8 mouse cellular contexts compared by ENCODE assay signal in genomic region chr7:66689294-66689619, GRCm38 (mm10). TPM values are rescaled to one million over a fixed set of nuclear protein-coding genes. Genes with fewer than 3 reads are reported as not detected.
A peak's percentile ranks its signal among the peaks of the same experiment; 100 is the strongest.
DNase-seq lines count a peak whose midpoint lies in the region; ATAC-seq and TF ChIP-seq lines count a peak whose summit lies in the region.

Asb7 (minus strand) TSS chr7:66689596.

- no peak for ATAC-seq in heart, embryonic 11.5 days (replicated peaks; ENCODE audit: insufficient number of reproducible peaks, low FRiP score, low TSS enrichment)
- no peak for ATAC-seq in forebrain, embryonic 12.5 days (ENCODE audit: low FRiP score)
- ATAC-seq in limb, embryonic 12.5 days (ENCODE audit: insufficient number of reproducible peaks, insufficient read depth, low FRiP score, low TSS enrichment, low read depth): peak; percentile 95
- ATAC-seq in stomach, embryonic 15.5 days (ENCODE audit: insufficient read depth, low FRiP score, low read depth): no peak; the same call in 1 of the 2 replicates

- no peaks in the 10 kb centered on the region for H3K9me3 ChIP-seq in heart, embryonic 11.5 days (replicated peaks; ENCODE audit: control insufficient read depth, low read length)
- no peaks in the 10 kb centered on the region for H3K9me3 ChIP-seq in ES-E14 (ENCODE audit: control insufficient read depth, insufficient read depth, low read depth, low read length)
- H3K9me3 ChIP-seq in forebrain, embryonic 12.5 days: no peaks in the 10 kb centered on the region
- no peaks in the 10 kb centered on the region for H3K9me3 ChIP-seq in limb, embryonic 12.5 days
- H3K9me3 ChIP-seq in stomach, embryonic 15.5 days: no peaks in the 10 kb centered on the region

- intact Hi-C loops in heart, postnatal 10 days (cut with DNase I): no loop called here

- H3K9ac ChIP-seq in heart, embryonic 11.5 days (ENCODE audit: low read depth, low read length): peak within 1 kb of the TSS; percentile 89
- peak within 1 kb of the TSS; percentile 86 for H3K9ac ChIP-seq in ES-E14 (ENCODE audit: insufficient read depth, low read depth, low read length, poor library complexity, severe bottlenecking)
- peak within 1 kb of the TSS; percentile 78 for H3K9ac ChIP-seq in forebrain, embryonic 12.5 days
- peak within 1 kb of the TSS; percentile 79 for H3K9ac ChIP-seq in limb, embryonic 12.5 days (replicated peaks)
- peak within 1 kb of the TSS; percentile 74 for H3K9ac ChIP-seq in stomach, embryonic 15.5 days

- peak within 1 kb of the TSS; percentile 90 for H3K4me3 ChIP-seq in heart, embryonic 11.5 days (ENCODE audit: low read depth, low read length)
- peak within 1 kb of the TSS; percentile 92 to 99 for H3K4me3 ChIP-seq in ES-E14 (ENCODE audit: insufficient read depth in 1 of 2, low read depth in 1 of 2, low read length in 2 of 2, poor library complexity in 1 of 2, severe bottlenecking in 1 of 2)
- peak within 1 kb of the TSS; percentile 77 for H3K4me3 ChIP-seq in forebrain, embryonic 12.5 days (replicated peaks)
- H3K4me3 ChIP-seq in limb, embryonic 12.5 days (replicated peaks): peak within 1 kb of the TSS; percentile 77
- peak within 1 kb of the TSS; percentile 89 for H3K4me3 ChIP-seq in stomach, embryonic 15.5 days (replicated peaks)

- no peaks in the 10 kb centered on the region for H3K36me3 ChIP-seq in heart, embryonic 11.5 days (ENCODE audit: control insufficient read depth, insufficient read depth, low read length)
- H3K36me3 ChIP-seq in ES-E14 (ENCODE audit: control insufficient read depth, insufficient read depth, low read length, poor library complexity, severe bottlenecking): no peaks in the 10 kb centered on the region
- no peaks in the 10 kb centered on the region for H3K36me3 ChIP-seq in forebrain, embryonic 12.5 days (replicated peaks)
- peaks cover 11% of the 10 kb centered on the region; the same call in 1 of the 2 replicates for H3K36me3 ChIP-seq in limb, embryonic 12.5 days
- H3K36me3 ChIP-seq in stomach, embryonic 15.5 days: no peaks in the 10 kb centered on the region

- H3K27me3 ChIP-seq in heart, embryonic 11.5 days (ENCODE audit: control insufficient read depth, insufficient read depth, low read length): no peaks in the 10 kb centered on the region
- no peaks in the 10 kb centered on the region for H3K27me3 ChIP-seq in forebrain, embryonic 12.5 days
- no peaks in the 10 kb centered on the region for H3K27me3 ChIP-seq in limb, embryonic 12.5 days
- no peaks in the 10 kb centered on the region for H3K27me3 ChIP-seq in stomach, embryonic 15.5 days (replicated peaks)

- WGBS in heart, embryonic 11.5 days (ENCODE audit: insufficient replicate concordance): 0% methylated on average over 17 of the region's 18 CpGs
- WGBS in forebrain, embryonic 12.5 days: 0% methylated on average over 16 of the region's 18 CpGs
- WGBS in limb, embryonic 12.5 days: under 1% methylated on average over 18 of the region's 18 CpGs
- under 1% methylated on average over 14 of the region's 18 CpGs for WGBS in stomach, embryonic 15.5 days

- peak within 1 kb of the TSS; percentile 95 for H3K4me2 ChIP-seq in heart, embryonic 11.5 days
- H3K4me2 ChIP-seq in forebrain, embryonic 12.5 days: peak within 1 kb of the TSS; percentile 97
- peak within 1 kb of the TSS; percentile 93 for H3K4me2 ChIP-seq in limb, embryonic 12.5 days
- H3K4me2 ChIP-seq in stomach, embryonic 15.5 days: peak within 1 kb of the TSS; percentile 91

- H3K27ac ChIP-seq in heart, embryonic 11.5 days (ENCODE audit: low read depth, low read length): peak within 1 kb of the TSS; percentile 83
- peak within 1 kb of the TSS; percentile 33; the same call in 1 of the 2 replicates for H3K27ac ChIP-seq in ES-E14 (ENCODE audit: insufficient read depth, low read depth, low read length, poor library complexity, severe bottlenecking)
- H3K27ac ChIP-seq in forebrain, embryonic 12.5 days: peak within 1 kb of the TSS; percentile 93
- peak within 1 kb of the TSS; percentile 92 for H3K27ac ChIP-seq in limb, embryonic 12.5 days
- peak within 1 kb of the TSS; percentile 91 for H3K27ac ChIP-seq in stomach, embryonic 15.5 days

- peaks cover 10% of the 10 kb centered on the region; the same call in 1 of the 2 replicates for H3K4me1 ChIP-seq in heart, embryonic 11.5 days (ENCODE audit: control insufficient read depth, insufficient read depth, low read length)
- no peaks in the 10 kb centered on the region for H3K4me1 ChIP-seq in ES-E14 (ENCODE audit: control insufficient read depth in 2 of 2, insufficient read depth in 2 of 2, low read length in 2 of 2, poor library complexity in 1 of 2)
- H3K4me1 ChIP-seq in forebrain, embryonic 12.5 days: peaks cover 12% of the 10 kb centered on the region
- H3K4me1 ChIP-seq in limb, embryonic 12.5 days (replicated peaks): peaks cover 13% of the 10 kb centered on the region
- H3K4me1 ChIP-seq in stomach, embryonic 15.5 days: peaks cover 10% of the 10 kb centered on the region

- DNase-seq in heart, postnatal 10 days: no peak
- no peak for DNase-seq in ES-E14 (ENCODE audit: low read depth, low spot score)
- DNase-seq in spleen, postnatal 4 days (ENCODE audit: low spot score in 2 of 2): no peak
- no peak for DNase-seq in urinary bladder, postnatal 14 days (ENCODE audit: low spot score)

- in situ Hi-C loops in ES-E14 (cut with MboI; ENCODE audit: low sequenced_read_pairs in 2 of 2, unreplicated experiment in 2 of 2): no loop called here

TF ChIP-seq in ES-E14, 5 proteins besides CTCF, POLR2A, EP300 and RAD21:
- TF ChIP-seq HCFC1 (IDR thresholded peaks at IDR 0.05; ENCODE audit: borderline replicate concordance, insufficient read depth, low read length): no peak

RNA-seq across cellular contexts. Expression of gene Asb7, which starts in this region (rescaled TPM):
- polyA plus RNA-seq in heart, embryonic 11.5 days (2014; fragmentation: Nextera tagmentation; extraction: Ambion mirVana): 10.8 and 12.5 TPM in 2 replicates
- total RNA-seq in heart, postnatal 10 days (2021): 10 to 100 TPM in 1 of 2 experiments, 1 to 10 TPM in 1; 9.8 to 13.4 TPM
- 10.9 and 11.5 TPM in 2 replicates for total RNA-seq in ES-E14 (2012; rRNA removed)
- polyA plus RNA-seq in forebrain, embryonic 12.5 days (2016; fragmentation: Nextera tagmentation; extraction: Ambion mirVana): 17.9 and 18.5 TPM in 2 replicates
- 18.0 TPM in 2 replicates for polyA plus RNA-seq in limb, embryonic 12.5 days (2016; fragmentation: Nextera tagmentation; extraction: Ambion mirVana)
- 12.1 and 12.2 TPM in 2 replicates for polyA plus RNA-seq in stomach, embryonic 15.5 days (2015; fragmentation: Nextera tagmentation; extraction: Ambion mirVana)

Comparison
In these comparisons a context has a peak if more than half of its experiments do, and no peak if none do; other contexts are left out.
1. H3K27ac ChIP-seq: peak in every context shown above with its lines; median percentile 93 in forebrain, embryonic 12.5 days; 92 in limb, embryonic 12.5 days; 91 in stomach, embryonic 15.5 days; 83 in heart, embryonic 11.5 days; 33 in ES-E14.